Mouse (Mus musculus) MEL (cell line): ENCODE results near the gene Lsamp.

Experiments used
- CHD2 ChIP-seq: IDR thresholded peaks from 2 replicates; pipeline ENCODE4 v1.6.1; 2011; ENCODE audit warnings: low read length, improper control_type of control experiment
- CTCF ChIP-seq, 3 experiments: IDR thresholded peaks in 2 of 3; conservative IDR thresholded peaks in 1 of 3; 2 replicates each; pipeline ENCODE4 v1.5.1; 2011 to 2012; ENCODE audit warnings: low read length in 3 of 3, low read depth in 2 of 3, mild to moderate bottlenecking in 2 of 3, improper control_type of control experiment in 1 of 3, inconsistent platforms in 1 of 3, mixed read lengths in 1 of 3, moderate library complexity in 1 of 3; ENCODE audit not compliant: control insufficient read depth in 1 of 3, insufficient read depth in 1 of 3, poor library complexity in 1 of 3, severe bottlenecking in 1 of 3
- ELF1 ChIP-seq: IDR thresholded peaks from 2 replicates; pipeline ENCODE4 v1.6.1; 2014; ENCODE audit warnings: low read depth, mild to moderate bottlenecking, inconsistent platforms, low read length, improper control_type of control experiment, moderate library complexity
- EP300 ChIP-seq, 2 experiments: IDR thresholded peaks; 2 replicates each; pipeline ENCODE4 v1.6.1; 2011; ENCODE audit warnings: improper control_type of control experiment in 2 of 2, low read length in 2 of 2, low read depth in 1 of 2, mild to moderate bottlenecking in 1 of 2
- JUND ChIP-seq: IDR thresholded peaks from 2 replicates; pipeline ENCODE4 v1.6.1; 2011; ENCODE audit warnings: low read depth, mild to moderate bottlenecking, improper control_type of control experiment, low read length
- MEF2A ChIP-seq: IDR thresholded peaks from 2 replicates; pipeline ENCODE4 v1.6.1; 2014; ENCODE audit warnings: low read depth, mild to moderate bottlenecking, inconsistent platforms, low read length, improper control_type of control experiment; ENCODE audit not compliant: poor library complexity, insufficient replicate concordance, severe bottlenecking; ENCODE audit errors: extremely low read depth
- NRF1 ChIP-seq: IDR thresholded peaks from 2 replicates; pipeline ENCODE4 v1.6.1; 2014; ENCODE audit warnings: low read depth, mild to moderate bottlenecking, inconsistent platforms, low read length, improper control_type of control experiment, moderate library complexity; ENCODE audit not compliant: poor library complexity, insufficient read depth, severe bottlenecking
- POLR2A ChIP-seq, 2 experiments: IDR thresholded peaks; 2 replicates each; pipeline ENCODE4 v1.6.1; 2011 to 2012; ENCODE audit warnings: low read length in 2 of 2, mild to moderate bottlenecking in 2 of 2, control low read depth in 1 of 2, improper control_type of control experiment in 1 of 2, low read depth in 1 of 2, moderate library complexity in 1 of 2; ENCODE audit not compliant: control insufficient read depth in 1 of 2, insufficient read depth in 1 of 2, poor library complexity in 1 of 2
- POLR2AphosphoS5 ChIP-seq: IDR thresholded peaks from 2 replicates; pipeline ENCODE4 v1.6.1; 2012; ENCODE audit warnings: low read depth, borderline replicate concordance, mild to moderate bottlenecking, inconsistent platforms, low read length, moderate library complexity, mixed read lengths
- ZMIZ1 ChIP-seq: IDR thresholded peaks from 2 replicates; pipeline ENCODE4 v1.6.1; 2012; ENCODE audit warnings: low read depth, mild to moderate bottlenecking, inconsistent platforms, low read length, improper control_type of control experiment, moderate library complexity
- ZNF384 ChIP-seq: IDR thresholded peaks from 2 replicates; pipeline ENCODE4 v1.6.1; 2012; ENCODE audit warnings: low read depth, mild to moderate bottlenecking, inconsistent platforms, low read length, improper control_type of control experiment

GRCm38 (mm10) chr16:40446587-40446986, 462.4 kb downstream of the Lsamp start:
- TF ChIP-seq CTCF (IDR thresholded peaks at IDR 0.05 in 2 of 3, conservative IDR thresholded peaks at IDR 0.05 in 1 of 3; ENCODE audit: control insufficient read depth in 1 of 3, insufficient read depth in 1 of 3, low read depth in 2 of 3, low read length in 3 of 3, poor library complexity in 1 of 3, severe bottlenecking in 1 of 3) = no peak
- TF ChIP-seq POLR2A (IDR thresholded peaks at IDR 0.05; ENCODE audit: control insufficient read depth in 1 of 2, insufficient read depth in 1 of 2, low read depth in 1 of 2, low read length in 2 of 2, poor library complexity in 1 of 2) = no peak
- no peak for TF ChIP-seq NRF1
- TF ChIP-seq CHD2 = no peak
- TF ChIP-seq POLR2AphosphoS5 = no peak
- no peak for TF ChIP-seq ZNF384
- no peak for TF ChIP-seq ELF1
- no peak for TF ChIP-seq ZMIZ1
- TF ChIP-seq JUND = no peak
- TF ChIP-seq EP300 (IDR thresholded peaks at IDR 0.05; ENCODE audit: low read depth in 1 of 2, low read length in 2 of 2) = no peak
- TF ChIP-seq MEF2A = no peak
